ENCODE assay signal across 10 mouse cellular contexts in genomic region chr2:129544448-129544847, GRCm38 (mm10). TPM values are rescaled to one million over a fixed set of nuclear protein-coding genes. Genes with fewer than 3 reads are reported as not detected.
DNase-seq lines count a peak whose midpoint lies in the region; ATAC-seq and TF ChIP-seq lines count a peak whose summit lies in the region.
"Had no signal": no experiment of that assay in that cellular context is flagged by ENCODE, and none has a peak within 500 bp of the region (broad histone marks: within the 10 kb centered on the region; RNA-seq: fewer than 3 reads in every experiment).

No protein-coding gene starts in this region.

- H3K9ac ChIP-seq in limb, embryonic 13.5 days = no peak overlapping the region
- H3K9ac ChIP-seq in midbrain, postnatal 0 days (replicated peaks; ENCODE audit: low read length, poor library complexity, severe bottlenecking) = no peak overlapping the region
- H3K9ac ChIP-seq in intestine, embryonic 16.5 days (ENCODE audit: low read depth, low read length) = no peak overlapping the region
- H3K9ac ChIP-seq: limb, embryonic 12.5 days had no signal

- H3K36me3 ChIP-seq in limb, embryonic 13.5 days = no peaks in the 10 kb centered on the region
- no peaks in the 10 kb centered on the region for H3K36me3 ChIP-seq in limb, embryonic 10.5 days
- no peaks in the 10 kb centered on the region for H3K36me3 ChIP-seq in midbrain, postnatal 0 days (ENCODE audit: insufficient read depth, low read length)
- H3K36me3 ChIP-seq in intestine, embryonic 16.5 days (ENCODE audit: control insufficient read depth, insufficient read depth, low read length) = no peaks in the 10 kb centered on the region
- H3K36me3 ChIP-seq: G1E; heart, embryonic 10.5 days; limb, embryonic 12.5 days had no signal

- no peak overlapping the region for H3K4me2 ChIP-seq in limb, embryonic 13.5 days (replicated peaks)
- H3K4me2 ChIP-seq in midbrain, postnatal 0 days (ENCODE audit: low read depth, low read length, poor library complexity, severe bottlenecking) = no peak overlapping the region
- no peak overlapping the region for H3K4me2 ChIP-seq in intestine, embryonic 16.5 days (ENCODE audit: low read depth, low read length)
- H3K4me2 ChIP-seq: limb, embryonic 12.5 days had no signal

- peak; percentile 54; the same call in 1 of the 2 replicates for ATAC-seq in limb, embryonic 13.5 days (ENCODE audit: low FRiP score, low read depth)
- ATAC-seq in midbrain, postnatal 0 days (ENCODE audit: low FRiP score) = no peak
- no peak for ATAC-seq in intestine, embryonic 16.5 days

- H3K4me3 ChIP-seq in limb, embryonic 13.5 days = no peak overlapping the region
- H3K4me3 ChIP-seq in limb, embryonic 10.5 days = no peak overlapping the region
- no peak overlapping the region for H3K4me3 ChIP-seq in midbrain, postnatal 0 days (ENCODE audit: low read depth, low read length)
- no peak overlapping the region for H3K4me3 ChIP-seq in intestine, embryonic 16.5 days (ENCODE audit: low read length)
- H3K4me3 ChIP-seq: heart, embryonic 10.5 days; limb, embryonic 12.5 days had no signal

- H3K27ac ChIP-seq in limb, embryonic 13.5 days = 0 out of 2 replicates have a peak overlapping the region, but pooled peaks have one; percentile 3
- H3K27ac ChIP-seq in limb, embryonic 10.5 days = no peak overlapping the region
- H3K27ac ChIP-seq in midbrain, postnatal 0 days (ENCODE audit: low read depth, low read length) = no peak overlapping the region
- no peak overlapping the region for H3K27ac ChIP-seq in intestine, embryonic 16.5 days (ENCODE audit: low read length)
- H3K27ac ChIP-seq: heart, embryonic 10.5 days; limb, embryonic 12.5 days had no signal

- peaks cover 19% of the 10 kb centered on the region for H3K4me1 ChIP-seq in limb, embryonic 13.5 days
- H3K4me1 ChIP-seq in limb, embryonic 10.5 days = peaks cover 23% of the 10 kb centered on the region
- peaks cover 5% of the 10 kb centered on the region; the same call in 1 of the 2 replicates for H3K4me1 ChIP-seq in midbrain, postnatal 0 days (ENCODE audit: insufficient read depth, low read length)
- H3K4me1 ChIP-seq in intestine, embryonic 16.5 days (ENCODE audit: control insufficient read depth, insufficient read depth, low read length) = no peaks in the 10 kb centered on the region

- WGBS in limb, embryonic 13.5 days = 41% methylated on average over 4 of the region's 4 CpGs
- 68% methylated on average over 4 of the region's 4 CpGs for WGBS in limb, embryonic 10.5 days
- 17% methylated on average over 4 of the region's 4 CpGs for WGBS in midbrain, postnatal 0 days
- 49% methylated on average over 4 of the region's 4 CpGs for WGBS in intestine, embryonic 16.5 days

- DNase-seq in limb, embryonic 10.5 days (ENCODE audit: low spot score) = no peak
- DNase-seq in cerebellum, adult 8-10 months = peak; percentile 90
- DNase-seq in kidney, adult 18-20 months = peak; percentile 75
- DNase-seq in midbrain, postnatal 0 days (ENCODE audit: low spot score) = peak; percentile 70
- no peak for DNase-seq in c-Kit-positive CD71-positive TER-119-positive erythroid progenitor cells, embryonic 14.5 days (ENCODE audit: low spot score)

- H3K27me3 ChIP-seq in limb, embryonic 13.5 days = peaks cover 37% of the 10 kb centered on the region
- H3K27me3 ChIP-seq in limb, embryonic 10.5 days (ENCODE audit: low read depth, poor library complexity, severe bottlenecking) = peaks cover 67% of the 10 kb centered on the region
- no peaks in the 10 kb centered on the region for H3K27me3 ChIP-seq in midbrain, postnatal 0 days (ENCODE audit: insufficient read depth, low read length)
- no peaks in the 10 kb centered on the region for H3K27me3 ChIP-seq in intestine, embryonic 16.5 days (replicated peaks; ENCODE audit: control insufficient read depth, insufficient read depth, low read length)

- TF ChIP-seq CTCF in midbrain, postnatal 0 days (IDR thresholded peaks at IDR 0.05) = no peak

- no peaks in the 10 kb centered on the region for H3K9me3 ChIP-seq in limb, embryonic 13.5 days
- no peaks in the 10 kb centered on the region for H3K9me3 ChIP-seq in limb, embryonic 10.5 days (replicated peaks)
- H3K9me3 ChIP-seq in midbrain, postnatal 0 days (ENCODE audit: low read length) = no peaks in the 10 kb centered on the region
- H3K9me3 ChIP-seq in intestine, embryonic 16.5 days (ENCODE audit: control insufficient read depth, low read length) = no peaks in the 10 kb centered on the region
- H3K9me3 ChIP-seq: G1E; heart, embryonic 10.5 days; limb, embryonic 12.5 days had no signal

RNA-seq across cellular contexts. Expression of gene F830045P16Rik, which starts 8.0 kb away (rescaled TPM):
- 0.09 TPM in 2 replicates for polyA plus RNA-seq in limb, embryonic 13.5 days (2015; fragmentation: Nextera tagmentation; extraction: Ambion mirVana)
- polyA plus RNA-seq in limb, embryonic 10.5 days (2016; fragmentation: Nextera tagmentation; extraction: Ambion mirVana) = not detected in 2 replicates
- total RNA-seq in midbrain, postnatal 0 days (2014; rRNA removed) = 0.16 TPM in 1 of 2 replicates, not detected in the other
- not detected in 2 replicates for polyA plus RNA-seq in midbrain, postnatal 0 days (2015; fragmentation: Nextera tagmentation; extraction: Ambion mirVana)
- not detected in 2 replicates for polyA plus RNA-seq in intestine, embryonic 16.5 days (2015; fragmentation: Nextera tagmentation; extraction: Ambion mirVana)
- total RNA-seq: G1E had no signal
- polyA plus RNA-seq: G1E; limb, embryonic 12.5 days had no signal

RNA-seq across cellular contexts. Expression of gene Sirpa, which starts 48.2 kb away (rescaled TPM):
- 20.1 and 21.2 TPM in 2 replicates for polyA plus RNA-seq in limb, embryonic 13.5 days (2015; fragmentation: Nextera tagmentation; extraction: Ambion mirVana)
- 10.6 and 11.5 TPM in 2 replicates for polyA plus RNA-seq in limb, embryonic 10.5 days (2016; fragmentation: Nextera tagmentation; extraction: Ambion mirVana)
- 109 and 126 TPM in 2 replicates for total RNA-seq in midbrain, postnatal 0 days (2014; rRNA removed)
- 52.2 and 55.7 TPM in 2 replicates for polyA plus RNA-seq in midbrain, postnatal 0 days (2015; fragmentation: Nextera tagmentation; extraction: Ambion mirVana)
- polyA plus RNA-seq in intestine, embryonic 16.5 days (2015; fragmentation: Nextera tagmentation; extraction: Ambion mirVana) = 17.0 and 17.6 TPM in 2 replicates
- polyA plus RNA-seq: G1E had no signal

Comparison
In these comparisons a context has a peak if more than half of its experiments do, and no peak if none do; other contexts are left out.
1. DNase-seq: peak in cerebellum, adult 8-10 months (single experiment), kidney, adult 18-20 months (single experiment) and midbrain, postnatal 0 days (single experiment); none in limb, embryonic 10.5 days (single experiment) and c-Kit-positive CD71-positive TER-119-positive erythroid progenitor cells, embryonic 14.5 days (single experiment).